Mouse (Mus musculus): ENCODE data around the gene Gdpd5. TPM values are rescaled to one million over a fixed set of nuclear protein-coding genes. Genes with fewer than 3 reads are reported as not detected.
"Not testable (repeated sequence)": the region's sequence is repeated elsewhere in the genome, so short reads cannot be mapped to it uniquely, and the experiment has no call there.

Gene Gdpd5
- polyA plus RNA-seq, 1 experiment from 2014 or later, result 2.1 TPM

- not testable (repeated sequence) for H3K4me2 ChIP-seq; H3K36me3 ChIP-seq (replicated peaks); H3K9me3 ChIP-seq (replicated peaks); H3K4me3 ChIP-seq (replicated peaks); H3K4me1 ChIP-seq (replicated peaks); H3K27ac ChIP-seq (replicated peaks); H3K9ac ChIP-seq; ATAC-seq (ENCODE audit: insufficient read depth)
- H3K27me3 ChIP-seq, result peaks cover 17% of the 10 kb centered on the region
- 61% methylated on average over 3 of the region's 3 CpGs for WGBS (ENCODE audit: insufficient replicate concordance)
These were observed 6.9 kb upstream of the Gdpd5 start for GRCm38 (mm10) chr7:99374325-99374724.

GRCm38 (mm10) chr7:99375455-99375854, 5.8 kb upstream of the Gdpd5 start:
- ATAC-seq (ENCODE audit: insufficient read depth), result no peak

DNA sequence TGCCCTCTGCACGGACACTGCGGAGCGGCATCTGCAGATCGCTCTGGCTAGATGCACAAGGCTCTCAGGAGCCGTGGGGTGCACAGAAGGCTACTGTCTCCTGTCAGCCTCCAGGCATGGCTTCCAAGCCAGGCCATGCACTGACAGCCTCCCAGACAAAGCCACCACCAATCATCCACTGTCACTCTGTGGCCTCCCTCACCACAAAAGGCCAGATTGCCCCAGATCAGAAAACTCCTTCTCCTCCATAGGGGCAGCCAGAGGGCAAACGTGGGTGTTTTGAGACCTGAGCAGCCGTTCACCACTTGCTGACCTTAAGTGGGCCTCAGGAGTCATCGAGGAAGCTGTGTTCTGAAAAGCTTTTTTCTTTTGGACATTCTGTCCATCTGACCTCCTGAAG, 2.3 kb upstream of the Gdpd5 start:
- Histone ChIP-seq H3K4me3 (replicated peaks) (no peak overlapping the region), H3K36me3 (replicated peaks) (no peaks in the 10 kb centered on the region), H3K9ac (no peak overlapping the region), H3K4me2 (no peak overlapping the region), H3K9me3 (replicated peaks) (no peaks in the 10 kb centered on the region), H3K27ac (replicated peaks) (no peak overlapping the region), H3K27me3 (peaks cover 62% of the 10 kb centered on the region), H3K4me1 (replicated peaks) (peaks cover 19% of the 10 kb centered on the region)
- WGBS (ENCODE audit: insufficient replicate concordance), result 53% methylated on average over 8 of the region's 8 CpGs
- no peak for ATAC-seq (ENCODE audit: insufficient read depth)

More at GRCm38 (mm10) chr7:99375455-99375854, 5.8 kb upstream of the Gdpd5 start:
- 6% methylated on average over 4 of the region's 4 CpGs for whole genome bisulfite sequencing (ENCODE audit: insufficient replicate concordance)
- Histone ChIP-seq H3K4me3 (replicated peaks) (no peak overlapping the region), H3K27me3 (peaks cover 28% of the 10 kb centered on the region), H3K27ac (replicated peaks) (no peak overlapping the region), H3K9me3 (replicated peaks) (no peaks in the 10 kb centered on the region), H3K9ac (no peak overlapping the region), H3K4me2 (no peak overlapping the region), H3K4me1 (replicated peaks) (peaks cover 2% of the 10 kb centered on the region), H3K36me3 (replicated peaks) (no peaks in the 10 kb centered on the region)

DNA sequence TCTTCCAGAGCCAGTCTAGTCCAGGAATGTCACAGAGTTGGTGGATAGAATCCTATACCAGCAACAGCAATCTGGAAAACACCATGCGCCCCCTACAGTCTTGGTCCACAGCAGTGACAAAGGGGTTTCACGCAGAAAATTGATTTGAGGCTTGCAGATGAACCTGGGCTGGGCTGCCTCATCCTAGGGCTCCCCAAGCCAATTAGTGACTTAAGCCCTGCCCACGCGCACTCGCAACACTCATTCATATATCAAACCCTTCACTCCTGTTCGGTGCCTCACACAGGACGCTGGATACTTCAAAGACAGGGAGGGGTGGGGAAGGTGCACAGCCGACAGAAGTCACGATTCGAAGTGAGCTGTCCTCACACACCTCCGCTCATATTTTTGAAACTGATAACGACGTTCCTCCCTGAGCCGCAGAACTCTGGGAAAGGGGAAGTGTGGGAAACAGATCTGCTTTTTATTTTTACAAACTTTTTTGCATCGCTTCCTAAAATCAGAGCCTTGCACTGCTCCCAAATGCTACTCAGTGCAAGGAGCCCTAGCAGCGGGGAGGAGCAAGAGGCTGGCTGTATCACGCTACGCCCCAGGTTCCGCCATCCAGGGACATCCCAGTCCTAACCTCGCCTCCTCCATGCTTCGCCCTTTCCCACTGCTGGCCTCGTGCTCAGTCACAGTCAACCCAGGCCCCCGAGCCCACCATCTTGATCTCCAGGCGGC, 562 bp upstream of the Gdpd5 start:
- H3K27me3 ChIP-seq, result peaks cover 67% of the 10 kb centered on the region

GRCm38 (mm10) chr7:99382088-99383000, 1.1 kb downstream of the Gdpd5 start:
- no peak for ATAC-seq (ENCODE audit: insufficient read depth)
- H3K27ac ChIP-seq (replicated peaks), result no peak overlapping the region

More for the DNA sequence above, 562 bp upstream of the Gdpd5 start:
- ATAC-seq (ENCODE audit: insufficient read depth), result peak; percentile 51
- Histone ChIP-seq H3K4me3 (replicated peaks) (peak overlapping the region; percentile 59), H3K27ac (replicated peaks) (peak overlapping the region; percentile 51; the same call in 1 of the 2 replicates), H3K4me1 (replicated peaks) (peaks cover 19% of the 10 kb centered on the region), H3K36me3 (replicated peaks) (no peaks in the 10 kb centered on the region), H3K4me2 (peak overlapping the region; percentile 90), H3K9ac (peak overlapping the region; percentile 21; the same call in 1 of the 2 replicates), H3K9me3 (replicated peaks) (no peaks in the 10 kb centered on the region)
- 2% methylated on average over 24 of the region's 24 CpGs for WGBS (ENCODE audit: insufficient replicate concordance)

DNA sequence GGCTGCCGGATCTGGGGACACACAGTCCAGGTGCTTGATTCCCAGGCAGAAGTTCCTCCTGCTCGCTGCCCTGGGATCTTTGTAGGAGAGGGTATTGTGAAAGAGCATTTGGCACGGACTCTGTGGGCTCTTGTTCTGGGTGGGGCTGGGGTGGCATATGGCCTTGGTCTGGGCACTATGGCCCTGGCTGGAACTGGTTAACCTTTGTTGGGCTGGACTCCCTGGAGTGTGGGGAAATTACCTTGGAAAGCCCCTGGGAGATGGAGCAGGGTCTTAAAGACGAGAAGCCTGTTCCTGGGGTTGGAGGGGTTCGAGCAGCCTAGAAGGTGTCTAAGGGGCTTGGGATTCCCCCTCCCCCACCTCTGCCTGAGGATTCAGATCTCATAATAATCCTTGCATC, 2.0 kb downstream of the Gdpd5 start:
- H3K27me3 ChIP-seq, result peaks cover 61% of the 10 kb centered on the region
- H3K27ac ChIP-seq (replicated peaks), result no peak overlapping the region
- no peak overlapping the region for H3K9ac ChIP-seq
- no peak overlapping the region for H3K4me3 ChIP-seq (replicated peaks)
- no peaks in the 10 kb centered on the region for H3K36me3 ChIP-seq (replicated peaks)
- ATAC-seq (ENCODE audit: insufficient read depth), result no peak
- WGBS (ENCODE audit: insufficient replicate concordance), result 44% methylated on average over 5 of the region's 5 CpGs
- H3K9me3 ChIP-seq (replicated peaks), result no peaks in the 10 kb centered on the region
- no peak overlapping the region for H3K4me2 ChIP-seq
- H3K4me1 ChIP-seq (replicated peaks), result peaks cover 19% of the 10 kb centered on the region

More at GRCm38 (mm10) chr7:99382088-99383000, 1.1 kb downstream of the Gdpd5 start:
- H3K4me1 ChIP-seq (replicated peaks), result peaks cover 19% of the 10 kb centered on the region
- H3K9me3 ChIP-seq (replicated peaks), result no peaks in the 10 kb centered on the region
- H3K36me3 ChIP-seq (replicated peaks), result no peaks in the 10 kb centered on the region
- WGBS (ENCODE audit: insufficient replicate concordance), result 8% methylated on average over 30 of the region's 30 CpGs
- H3K4me2 ChIP-seq, result peak overlapping the region; percentile 90
- H3K9ac ChIP-seq, result peak overlapping the region; percentile 35; the same call in 1 of the 2 replicates
- peaks cover 67% of the 10 kb centered on the region for H3K27me3 ChIP-seq
- peak overlapping the region; percentile 59 for H3K4me3 ChIP-seq (replicated peaks)

DNA sequence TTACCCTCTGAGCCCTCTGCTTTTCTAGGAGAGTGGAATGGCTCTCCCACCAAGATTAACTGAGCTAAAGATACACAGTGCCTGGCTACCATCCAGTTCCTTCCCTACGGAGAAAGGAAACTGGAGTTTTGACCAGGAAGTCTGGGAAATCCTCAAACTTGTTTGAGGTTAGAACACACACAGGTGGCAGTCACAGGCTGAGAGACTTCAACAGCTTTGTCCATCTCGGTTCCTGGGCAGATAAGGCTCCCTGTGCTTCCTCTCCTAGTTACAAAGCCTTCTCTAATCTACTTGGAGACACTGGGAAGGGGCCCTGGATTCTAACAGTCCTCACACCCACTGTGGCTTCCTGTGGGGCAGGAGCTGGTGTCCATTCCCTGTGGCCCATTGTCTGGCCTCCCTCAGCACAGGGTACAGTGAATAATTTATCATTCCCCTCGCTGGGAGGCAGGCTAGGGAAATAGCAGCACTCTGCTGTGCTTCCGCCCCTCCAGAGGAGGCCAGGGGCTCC, 2.9 kb downstream of the Gdpd5 start:
- H3K9me3 ChIP-seq (replicated peaks), result no peaks in the 10 kb centered on the region
- H3K27me3 ChIP-seq, result peaks cover 52% of the 10 kb centered on the region
- H3K9ac ChIP-seq, result no peak overlapping the region
- 19% methylated on average over 4 of the region's 4 CpGs for WGBS (ENCODE audit: insufficient replicate concordance)
- H3K4me3 ChIP-seq (replicated peaks), result no peak overlapping the region
- H3K27ac ChIP-seq (replicated peaks), result no peak overlapping the region
- no peaks in the 10 kb centered on the region for H3K36me3 ChIP-seq (replicated peaks)
- no peak for ATAC-seq (ENCODE audit: insufficient read depth)
- H3K4me2 ChIP-seq, result no peak overlapping the region
- peaks cover 19% of the 10 kb centered on the region for H3K4me1 ChIP-seq (replicated peaks)

DNA sequence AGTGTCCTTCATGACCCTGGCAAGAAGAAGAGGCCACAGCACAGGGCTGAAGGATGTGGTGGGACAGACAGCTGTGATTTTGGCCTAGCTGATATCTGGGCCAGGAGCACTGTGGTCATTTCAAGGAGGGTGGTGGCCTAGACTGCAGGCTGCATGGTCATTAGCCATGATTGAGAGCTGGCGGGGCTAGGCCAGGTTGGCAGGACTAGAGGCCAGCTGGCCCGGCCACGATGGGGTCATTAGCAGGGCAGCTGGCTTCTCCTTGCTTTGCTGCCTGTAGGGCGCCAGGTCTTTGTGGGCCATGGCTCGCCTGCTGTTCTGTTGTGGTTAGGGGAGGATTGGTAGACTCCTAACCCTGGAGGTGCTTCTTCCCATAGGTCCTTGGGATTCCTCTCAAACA, 4.8 kb downstream of the Gdpd5 start:
- H3K4me3 ChIP-seq (replicated peaks), result no peak overlapping the region
- H3K4me1 ChIP-seq (replicated peaks), result peaks cover 11% of the 10 kb centered on the region
- H3K36me3 ChIP-seq (replicated peaks), result no peaks in the 10 kb centered on the region
- 67% methylated on average over 5 of the region's 5 CpGs for WGBS (ENCODE audit: insufficient replicate concordance)
- no peak overlapping the region for H3K27ac ChIP-seq (replicated peaks)
- ATAC-seq (ENCODE audit: insufficient read depth), result no peak
- H3K4me2 ChIP-seq, result no peak overlapping the region
- no peaks in the 10 kb centered on the region for H3K9me3 ChIP-seq (replicated peaks)
- peaks cover 33% of the 10 kb centered on the region for H3K27me3 ChIP-seq
- no peak overlapping the region for H3K9ac ChIP-seq

DNA sequence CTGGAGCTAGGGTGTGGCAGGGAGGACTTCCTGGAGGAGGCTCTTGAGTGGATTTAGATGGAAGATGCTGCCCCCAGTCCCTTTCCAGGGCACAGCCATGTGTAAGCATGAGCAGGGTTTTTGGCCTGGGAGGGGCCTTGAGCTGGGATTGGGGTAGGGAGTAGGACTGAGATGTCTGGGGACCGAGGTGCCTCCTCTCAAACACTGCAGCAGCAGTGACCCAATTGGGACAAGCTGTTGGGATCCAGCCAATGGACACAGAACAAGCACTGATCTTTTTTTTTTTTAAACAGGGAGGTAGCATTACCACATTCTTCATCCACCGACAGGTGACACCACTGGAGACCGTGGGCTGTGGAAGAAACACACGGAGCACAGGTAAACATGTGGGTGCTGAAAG, 5.6 kb downstream of the Gdpd5 start:
- Histone ChIP-seq H3K9me3 (replicated peaks) (no peaks in the 10 kb centered on the region), H3K4me2 (no peak overlapping the region), H3K9ac (no peak overlapping the region), H3K4me1 (replicated peaks) (peaks cover 4% of the 10 kb centered on the region), H3K4me3 (replicated peaks) (no peak overlapping the region), H3K36me3 (replicated peaks) (no peaks in the 10 kb centered on the region), H3K27ac (replicated peaks) (no peak overlapping the region), H3K27me3 (peaks cover 25% of the 10 kb centered on the region)
- 69% methylated on average over 4 of the region's 4 CpGs for WGBS (ENCODE audit: insufficient replicate concordance)
- no peak for ATAC-seq (ENCODE audit: insufficient read depth)

GRCm38 (mm10) chr7:99387356-99387755, 6.1 kb downstream of the Gdpd5 start:
- H3K4me1 ChIP-seq (replicated peaks), result no peaks in the 10 kb centered on the region
- no peaks in the 10 kb centered on the region for H3K9me3 ChIP-seq (replicated peaks)
- H3K27ac ChIP-seq (replicated peaks), result no peak overlapping the region
- no peaks in the 10 kb centered on the region for H3K36me3 ChIP-seq (replicated peaks)
- no peak overlapping the region for H3K9ac ChIP-seq
- WGBS (ENCODE audit: insufficient replicate concordance), result 70% methylated on average over 5 of the region's 5 CpGs
- no peak overlapping the region for H3K4me2 ChIP-seq
- H3K4me3 ChIP-seq (replicated peaks), result no peak overlapping the region
- peaks cover 20% of the 10 kb centered on the region for H3K27me3 ChIP-seq
- ATAC-seq (ENCODE audit: insufficient read depth), result no peak

- no peak overlapping the region for H3K9ac ChIP-seq
- H3K27me3 ChIP-seq, result no peaks in the 10 kb centered on the region
- no peaks in the 10 kb centered on the region for H3K36me3 ChIP-seq (replicated peaks)
- WGBS (ENCODE audit: insufficient replicate concordance), result 36% methylated on average over 4 of the region's 4 CpGs
- no peak overlapping the region for H3K4me3 ChIP-seq (replicated peaks)
- H3K4me2 ChIP-seq, result no peak overlapping the region
- ATAC-seq (ENCODE audit: insufficient read depth), result no peak
- no peaks in the 10 kb centered on the region for H3K9me3 ChIP-seq (replicated peaks)
- H3K4me1 ChIP-seq (replicated peaks), result no peaks in the 10 kb centered on the region
- no peak overlapping the region for H3K27ac ChIP-seq (replicated peaks)
These were observed 9.3 kb downstream of the Gdpd5 start for GRCm38 (mm10) chr7:99390559-99390958.

Data from liver, embryonic 15.5 days (tissue).